In genomic region chr4:149562905-149563347, GRCm38 (mm10) we compare ENCODE assay signal across 8 mouse cellular contexts. TPM values are rescaled to one million over a fixed set of nuclear protein-coding genes. Genes with fewer than 3 reads are reported as not detected.
DNase-seq lines count a peak whose midpoint lies in the region; ATAC-seq lines count a peak whose summit lies in the region.
"Had no signal": no experiment of that assay in that cellular context is flagged by ENCODE, and none has a peak within 500 bp of the region (broad histone marks: within the 10 kb centered on the region; RNA-seq: fewer than 3 reads in every experiment).

No protein-coding gene starts in this region.

- peak overlapping the region; percentile 73 for H3K27ac ChIP-seq in embryonic facial prominence, embryonic 14.5 days (replicated peaks; ENCODE audit: low read depth, low read length)
- peak overlapping the region; percentile 93 for H3K27ac ChIP-seq in hindbrain, embryonic 14.5 days
- peak overlapping the region; percentile 84 for H3K27ac ChIP-seq in neural tube, embryonic 15.5 days (replicated peaks)
- H3K27ac ChIP-seq: kidney, postnatal 0 days had no signal

- H3K4me2 ChIP-seq in embryonic facial prominence, embryonic 14.5 days (ENCODE audit: low read depth, low read length) = peak overlapping the region; percentile 35
- H3K4me2 ChIP-seq in hindbrain, embryonic 14.5 days (replicated peaks) = peak overlapping the region; percentile 36
- peak overlapping the region; percentile 42 for H3K4me2 ChIP-seq in neural tube, embryonic 15.5 days

- H3K4me1 ChIP-seq in embryonic facial prominence, embryonic 14.5 days (ENCODE audit: control insufficient read depth, insufficient read depth, low read length) = peaks cover 18% of the 10 kb centered on the region
- H3K4me1 ChIP-seq in hindbrain, embryonic 14.5 days (replicated peaks; ENCODE audit: control insufficient read depth, insufficient read depth, low read length) = peaks cover 35% of the 10 kb centered on the region
- peaks cover 44% of the 10 kb centered on the region for H3K4me1 ChIP-seq in neural tube, embryonic 15.5 days

- H3K4me3 ChIP-seq in embryonic facial prominence, embryonic 14.5 days (ENCODE audit: low read depth, low read length) = no peak overlapping the region
- no peak overlapping the region for H3K4me3 ChIP-seq in hindbrain, embryonic 14.5 days (replicated peaks; ENCODE audit: low read length)
- H3K4me3 ChIP-seq in neural tube, embryonic 15.5 days (replicated peaks) = no peak overlapping the region

- H3K36me3 ChIP-seq in embryonic facial prominence, embryonic 14.5 days (ENCODE audit: control insufficient read depth, insufficient read depth, low read length) = peaks cover 20% of the 10 kb centered on the region
- H3K36me3 ChIP-seq in hindbrain, embryonic 14.5 days (replicated peaks; ENCODE audit: control insufficient read depth, insufficient read depth) = peaks cover 6% of the 10 kb centered on the region; the same call in 1 of the 2 replicates
- H3K36me3 ChIP-seq in neural tube, embryonic 15.5 days = peaks cover 11% of the 10 kb centered on the region

- peak overlapping the region; percentile 34; the same call in 1 of the 2 replicates for H3K9ac ChIP-seq in embryonic facial prominence, embryonic 14.5 days (ENCODE audit: low read depth, low read length)
- peak overlapping the region; percentile 32 for H3K9ac ChIP-seq in hindbrain, embryonic 14.5 days
- H3K9ac ChIP-seq in neural tube, embryonic 15.5 days (replicated peaks) = peak overlapping the region; percentile 23; the same call in 1 of the 2 replicates

- DNase-seq in right cerebral cortex, postnatal 10 days (ENCODE audit: low spot score in 2 of 2) = peak; percentile 68 to 72
- no peak for DNase-seq in right cerebral cortex, postnatal 36 days (ENCODE audit: low spot score in 2 of 2)
- peak; percentile 86 for DNase-seq in embryonic facial prominence, embryonic 14.5 days (ENCODE audit: low spot score)
- peak; percentile 68 for DNase-seq in hindbrain, embryonic 14.5 days (ENCODE audit: low spot score)
- DNase-seq in gastrocnemius, postnatal 25 days = no peak
- no peak for DNase-seq in MN1 (ENCODE audit: low spot score)

- ATAC-seq in embryonic facial prominence, embryonic 14.5 days (ENCODE audit: low read depth) = peak; percentile 56
- ATAC-seq in hindbrain, embryonic 14.5 days (ENCODE audit: low FRiP score) = 0 out of 2 replicates have a peak, but pooled peaks have one; percentile 38
- ATAC-seq in neural tube, embryonic 15.5 days (ENCODE audit: low FRiP score) = peak; percentile 42

- H3K9me3 ChIP-seq in embryonic facial prominence, embryonic 14.5 days (ENCODE audit: control insufficient read depth, low read length) = no peaks in the 10 kb centered on the region
- H3K9me3 ChIP-seq in hindbrain, embryonic 14.5 days (ENCODE audit: control insufficient read depth, low read length) = no peaks in the 10 kb centered on the region
- H3K9me3 ChIP-seq in neural tube, embryonic 15.5 days (replicated peaks) = no peaks in the 10 kb centered on the region

- no peaks in the 10 kb centered on the region for H3K27me3 ChIP-seq in embryonic facial prominence, embryonic 14.5 days (replicated peaks; ENCODE audit: control insufficient read depth, insufficient read depth, low read length)
- H3K27me3 ChIP-seq in hindbrain, embryonic 14.5 days (ENCODE audit: control insufficient read depth, insufficient read depth, low read length) = no peaks in the 10 kb centered on the region
- no peaks in the 10 kb centered on the region for H3K27me3 ChIP-seq in neural tube, embryonic 15.5 days (replicated peaks)

- WGBS in embryonic facial prominence, embryonic 14.5 days = 24% methylated on average over 7 of the region's 7 CpGs
- WGBS in hindbrain, embryonic 14.5 days = 9% methylated on average over 7 of the region's 7 CpGs
- 8% methylated on average over 7 of the region's 7 CpGs for WGBS in neural tube, embryonic 15.5 days

RNA-seq across cellular contexts. Expression of gene Clstn1, which starts 23.3 kb away (rescaled TPM):
- polyA plus RNA-seq in embryonic facial prominence, embryonic 14.5 days (2014; fragmentation: Nextera tagmentation; extraction: Ambion mirVana) = 51.4 and 52.0 TPM in 2 replicates
- polyA plus RNA-seq in hindbrain, embryonic 14.5 days (2014; fragmentation: Nextera tagmentation; extraction: Ambion mirVana) = 147 and 154 TPM in 2 replicates
- 142 and 188 TPM in 2 replicates for polyA plus RNA-seq in neural tube, embryonic 15.5 days (2015; fragmentation: Nextera tagmentation; extraction: Ambion mirVana)
- total RNA-seq in gastrocnemius, postnatal 25 days (2021) = 10 to 100 TPM; 29.0 to 29.1 TPM

RNA-seq across cellular contexts. Expression of gene Ctnnbip1, which starts 44.9 kb away (rescaled TPM):
- polyA plus RNA-seq in embryonic facial prominence, embryonic 14.5 days (2014; fragmentation: Nextera tagmentation; extraction: Ambion mirVana) = 68.7 and 81.8 TPM in 2 replicates
- polyA plus RNA-seq in hindbrain, embryonic 14.5 days (2014; fragmentation: Nextera tagmentation; extraction: Ambion mirVana) = 99.0 and 100 TPM in 2 replicates
- 92.7 and 103 TPM in 2 replicates for polyA plus RNA-seq in neural tube, embryonic 15.5 days (2015; fragmentation: Nextera tagmentation; extraction: Ambion mirVana)
- total RNA-seq in gastrocnemius, postnatal 25 days (2021) = 10 to 100 TPM; 24.7 to 29.6 TPM

Comparison
In these comparisons a context has a peak if more than half of its experiments do, and no peak if none do; other contexts are left out.
1. DNase-seq: peak in right cerebral cortex, postnatal 10 days (2 of 2), embryonic facial prominence, embryonic 14.5 days (single experiment) and hindbrain, embryonic 14.5 days (single experiment); none in right cerebral cortex, postnatal 36 days (0 of 2), gastrocnemius, postnatal 25 days (single experiment) and MN1 (single experiment).
2. Peak in every context shown above with its lines, with median percentiles within 50 percentile points of each other: ATAC-seq, H3K27ac ChIP-seq, H3K4me2 ChIP-seq and H3K9ac ChIP-seq.